Mouse (Mus musculus): Measurements from ENCODE around the gene Nhlrc3. TPM values are rescaled to one million over a fixed set of nuclear protein-coding genes. Genes with fewer than 3 reads are reported as not detected.

The Nhlrc3 gene
- 9.7 and 10.6 TPM in 2 replicates for polyA plus RNA-seq (2012; rRNA removed)

DNA sequence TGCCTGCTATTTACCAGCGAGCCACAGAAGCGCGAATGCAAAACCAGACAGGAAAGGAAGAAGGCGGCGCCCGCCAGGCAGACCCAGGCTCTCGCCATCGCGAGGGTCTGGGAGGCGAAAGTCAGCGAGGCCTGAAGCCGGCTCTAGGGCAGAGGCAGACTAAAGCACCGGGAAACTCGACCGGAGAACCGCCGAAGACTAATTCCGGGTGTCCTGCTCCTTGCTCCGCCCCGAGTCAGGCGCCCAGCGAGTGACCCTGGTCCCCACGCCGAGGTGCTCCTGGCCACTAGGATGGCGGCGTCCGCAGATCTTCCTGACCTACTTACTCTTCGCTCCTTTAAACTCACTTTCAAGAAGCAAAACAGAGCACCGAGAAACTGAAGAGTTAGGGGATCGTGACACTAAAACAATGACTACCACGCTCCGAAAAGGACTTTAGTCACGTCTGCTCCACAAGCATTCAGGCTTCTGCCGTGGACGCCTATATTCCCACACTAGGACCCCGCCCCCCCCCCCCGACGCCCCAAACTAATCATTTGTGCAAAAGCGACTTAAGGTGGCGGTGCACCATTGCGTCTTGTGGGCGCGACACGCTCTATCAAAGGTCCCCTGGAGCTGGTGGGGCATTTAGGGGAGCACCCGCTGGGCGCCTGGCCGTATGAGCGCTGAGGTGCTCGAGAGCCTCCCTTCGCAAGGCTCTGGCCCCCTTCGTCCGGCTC, at the start of gene Nhlrc3, which contains the start of gene Proser1:
Gene Nhlrc3 (minus strand): TSS at position 287 of the 719 bp plus-strand sequence.
Gene Proser1 (plus strand): TSS at position 621 of the 719 bp plus-strand sequence.
- under 1% methylated on average over 52 of the region's 52 CpGs for WGBS
- H3K4me3 ChIP-seq (ENCODE audit: insufficient read depth, low read depth, low read length), result peak within 1 kb of the TSS; percentile 98
- H3K4me1 ChIP-seq (ENCODE audit: control insufficient read depth, insufficient read depth, low read length), result peaks cover 14% of the 10 kb centered on the region; the same call in 1 of the 2 replicates
- no peak for TF ChIP-seq CTCF (conservative IDR thresholded peaks at IDR 0.05; ENCODE audit: insufficient read depth, insufficient read length, low read depth, low read length)
- TF ChIP-seq POLR2A (IDR thresholded peaks at IDR 0.05; ENCODE audit: low read depth, low read length), result no peak
- peaks cover 3% of the 10 kb centered on the region; the same call in 1 of the 2 replicates for H3K36me3 ChIP-seq (ENCODE audit: control insufficient read depth, insufficient read depth, low read length)
- H3K27ac ChIP-seq (ENCODE audit: insufficient read depth, low read depth, low read length), result peak within 1 kb of the TSS; percentile 100
- peak; percentile 97 for DNase-seq
- H3K27me3 ChIP-seq (replicated peaks; ENCODE audit: control insufficient read depth, insufficient read depth, low read length), result no peaks in the 10 kb centered on the region

DNA sequence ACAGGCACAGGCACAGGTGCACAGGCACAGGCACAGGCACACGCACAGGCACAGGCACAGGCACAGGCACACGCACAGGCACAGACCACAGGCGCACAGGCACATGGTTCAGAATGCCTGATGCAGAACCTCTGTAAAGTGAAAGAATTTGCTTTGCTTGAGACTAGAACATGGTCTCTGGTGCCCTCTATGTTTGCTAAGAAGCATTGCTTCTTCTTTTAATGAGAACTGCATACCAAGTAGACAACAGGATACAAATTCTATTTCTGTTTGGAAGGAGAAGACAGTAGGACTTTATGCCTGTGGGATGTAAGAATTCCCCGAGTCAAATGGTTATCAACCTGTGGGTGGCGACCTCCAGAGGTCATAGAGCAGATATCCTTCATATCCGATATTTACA, 39.3 kb upstream of the Nhlrc3 start:
- DNase-seq, result peak; percentile 16
- no peaks in the 10 kb centered on the region for H3K36me3 ChIP-seq (ENCODE audit: control insufficient read depth, insufficient read depth, low read length)
- H3K4me3 ChIP-seq (ENCODE audit: insufficient read depth, low read depth, low read length), result no peak overlapping the region
- H3K27me3 ChIP-seq (replicated peaks; ENCODE audit: control insufficient read depth, insufficient read depth, low read length), result no peaks in the 10 kb centered on the region
- TF ChIP-seq CTCF (conservative IDR thresholded peaks at IDR 0.05; ENCODE audit: insufficient read depth, insufficient read length, low read depth, low read length) (peak; percentile 40), POLR2A (IDR thresholded peaks at IDR 0.05; ENCODE audit: low read depth, low read length) (no peak)
- WGBS, result 35% methylated on average over 6 of the region's 6 CpGs
- no peak overlapping the region for H3K27ac ChIP-seq (ENCODE audit: insufficient read depth, low read depth, low read length)
- peaks cover 10% of the 10 kb centered on the region for H3K4me1 ChIP-seq (ENCODE audit: control insufficient read depth, insufficient read depth, low read length)

DNA sequence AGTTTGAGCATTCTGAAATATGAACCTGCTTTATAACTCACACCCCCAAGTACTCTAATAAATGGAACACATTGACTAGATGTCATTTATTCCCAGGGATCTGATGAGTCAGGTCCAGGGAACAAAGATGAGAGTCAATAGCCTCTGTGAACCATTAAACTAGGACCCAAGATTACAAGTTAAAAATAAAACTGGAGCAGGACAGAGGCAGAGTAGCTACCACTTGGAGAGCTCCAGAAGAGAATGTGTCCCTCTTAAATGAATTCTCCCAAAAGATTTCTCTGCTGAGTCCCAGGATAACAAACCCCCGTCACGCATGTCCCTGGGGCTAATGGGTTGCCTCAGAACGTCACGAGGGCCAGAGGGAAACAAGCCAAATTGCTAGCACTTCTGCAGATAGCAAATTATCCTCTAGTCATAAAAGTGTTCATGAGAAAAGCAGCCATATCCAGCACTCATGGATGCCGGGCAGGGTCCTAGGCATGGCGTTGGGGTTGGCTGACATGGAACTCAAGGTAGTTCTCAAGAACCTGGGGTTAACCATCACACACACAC, 35.3 kb upstream of the Nhlrc3 start:
- 33% methylated on average over 6 of the region's 6 CpGs for WGBS
- peak; percentile 77 for DNase-seq
- H3K27ac ChIP-seq (ENCODE audit: insufficient read depth, low read depth, low read length), result peak overlapping the region; percentile 10; the same call in 1 of the 2 replicates

DNA sequence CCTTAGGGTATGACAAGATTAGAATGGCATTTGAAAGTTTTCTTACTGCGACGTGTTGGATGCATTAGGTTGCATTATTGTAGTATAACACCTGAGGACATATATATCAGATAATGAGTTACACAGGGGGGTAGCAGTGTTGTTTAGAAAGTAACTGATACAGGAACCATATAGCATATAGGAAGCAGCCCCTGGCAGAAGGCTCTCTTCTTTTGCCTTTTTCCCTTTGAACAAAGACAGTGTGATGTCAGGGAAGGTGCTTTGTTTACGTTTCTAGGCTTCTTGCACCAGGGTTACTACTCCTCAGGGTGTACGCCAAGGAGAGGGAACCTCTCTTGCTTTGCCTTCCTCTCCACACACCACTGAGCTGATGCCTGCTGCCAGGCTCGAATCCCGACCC, 25.2 kb upstream of the Nhlrc3 start, which contains the start of gene Stoml3:
Gene Stoml3 (plus strand): TSS at position 301 of the 400 bp plus-strand sequence.
- Histone ChIP-seq H3K4me1 (ENCODE audit: control insufficient read depth, insufficient read depth, low read length) (no peaks in the 10 kb centered on the region), H3K4me3 (ENCODE audit: insufficient read depth, low read depth, low read length) (no peak within 1 kb of the TSS), H3K27ac (ENCODE audit: insufficient read depth, low read depth, low read length) (no peak within 1 kb of the TSS), H3K27me3 (replicated peaks; ENCODE audit: control insufficient read depth, insufficient read depth, low read length) (no peaks in the 10 kb centered on the region), H3K36me3 (ENCODE audit: control insufficient read depth, insufficient read depth, low read length) (no peaks in the 10 kb centered on the region)
- no peak for DNase-seq
- WGBS, result 75% methylated on average over 6 of the region's 6 CpGs
- TF ChIP-seq POLR2A (IDR thresholded peaks at IDR 0.05; ENCODE audit: low read depth, low read length), result no peak
- TF ChIP-seq CTCF (conservative IDR thresholded peaks at IDR 0.05; ENCODE audit: insufficient read depth, insufficient read length, low read depth, low read length), result no peak

More for the DNA sequence above, 35.3 kb upstream of the Nhlrc3 start:
- H3K36me3 ChIP-seq (ENCODE audit: control insufficient read depth, insufficient read depth, low read length), result no peaks in the 10 kb centered on the region
- H3K4me3 ChIP-seq (ENCODE audit: insufficient read depth, low read depth, low read length), result no peak overlapping the region
- TF ChIP-seq CTCF (conservative IDR thresholded peaks at IDR 0.05; ENCODE audit: insufficient read depth, insufficient read length, low read depth, low read length) (no peak), POLR2A (IDR thresholded peaks at IDR 0.05; ENCODE audit: low read depth, low read length) (no peak)
- no peaks in the 10 kb centered on the region for H3K27me3 ChIP-seq (replicated peaks; ENCODE audit: control insufficient read depth, insufficient read depth, low read length)
- H3K4me1 ChIP-seq (ENCODE audit: control insufficient read depth, insufficient read depth, low read length), result peaks cover 10% of the 10 kb centered on the region

DNA sequence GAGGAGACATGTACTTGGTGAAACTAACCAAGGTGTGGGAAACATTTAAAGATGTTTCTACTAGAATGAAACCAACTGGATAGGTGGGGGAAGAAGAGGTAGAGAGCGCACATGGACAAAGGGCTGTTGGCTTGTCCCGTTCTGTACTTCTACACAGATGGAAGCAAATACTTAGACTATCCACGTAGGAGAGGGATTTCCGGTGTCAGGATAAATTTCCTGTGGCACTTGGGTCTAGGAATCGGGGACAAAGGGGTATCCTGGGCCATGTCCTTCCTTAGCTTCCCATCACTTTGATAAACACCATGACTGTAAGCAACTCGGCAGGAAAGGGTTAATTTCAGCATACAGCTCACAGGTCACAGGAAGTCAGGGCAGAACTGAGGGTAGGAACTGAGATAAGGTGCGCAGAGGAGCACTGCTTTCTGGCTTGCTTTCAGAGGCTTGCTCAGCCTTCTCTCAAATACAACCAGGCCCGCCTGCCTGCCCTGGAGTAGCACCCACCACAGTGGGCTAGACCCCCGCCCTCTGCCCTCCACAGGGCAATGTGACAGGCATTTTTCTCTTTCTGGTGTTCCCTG, 24.0 kb upstream of the Nhlrc3 start:
- no peak for TF ChIP-seq CTCF (conservative IDR thresholded peaks at IDR 0.05; ENCODE audit: insufficient read depth, insufficient read length, low read depth, low read length)
- TF ChIP-seq POLR2A (IDR thresholded peaks at IDR 0.05; ENCODE audit: low read depth, low read length), result no peak
- DNase-seq, result no peak
- Histone ChIP-seq H3K36me3 (ENCODE audit: control insufficient read depth, insufficient read depth, low read length) (no peaks in the 10 kb centered on the region), H3K4me1 (ENCODE audit: control insufficient read depth, insufficient read depth, low read length) (no peaks in the 10 kb centered on the region), H3K4me3 (ENCODE audit: insufficient read depth, low read depth, low read length) (no peak overlapping the region), H3K27ac (ENCODE audit: insufficient read depth, low read depth, low read length) (no peak overlapping the region), H3K27me3 (replicated peaks; ENCODE audit: control insufficient read depth, insufficient read depth, low read length) (no peaks in the 10 kb centered on the region)
- WGBS, result 63% methylated on average over 9 of the region's 9 CpGs

DNA sequence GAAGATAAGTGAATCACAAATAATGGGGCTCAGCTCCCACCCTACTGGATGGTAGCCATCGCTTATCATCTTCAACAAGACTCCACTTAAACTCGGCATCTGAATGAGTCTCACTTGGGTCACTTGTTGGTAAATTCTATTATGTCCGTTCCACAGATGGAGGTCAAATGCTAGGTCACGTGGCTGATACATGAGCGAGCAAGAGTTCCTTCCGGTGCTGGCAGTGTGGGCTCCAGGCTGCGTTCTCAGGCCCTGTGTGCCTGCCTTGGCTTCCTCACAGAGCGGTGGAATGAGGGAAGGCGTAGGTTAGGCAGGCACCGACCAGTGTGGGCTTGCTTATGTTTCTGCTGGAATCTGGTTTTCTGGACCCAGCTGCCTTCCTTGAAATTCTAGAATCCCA, 23.4 kb upstream of the Nhlrc3 start:
- no peak overlapping the region for H3K4me3 ChIP-seq (ENCODE audit: insufficient read depth, low read depth, low read length)
- no peak for TF ChIP-seq POLR2A (IDR thresholded peaks at IDR 0.05; ENCODE audit: low read depth, low read length)
- TF ChIP-seq CTCF (conservative IDR thresholded peaks at IDR 0.05; ENCODE audit: insufficient read depth, insufficient read length, low read depth, low read length), result no peak
- H3K27me3 ChIP-seq (replicated peaks; ENCODE audit: control insufficient read depth, insufficient read depth, low read length), result no peaks in the 10 kb centered on the region
- H3K36me3 ChIP-seq (ENCODE audit: control insufficient read depth, insufficient read depth, low read length), result no peaks in the 10 kb centered on the region
- 63% methylated on average over 10 of the region's 10 CpGs for WGBS
- no peak overlapping the region for H3K27ac ChIP-seq (ENCODE audit: insufficient read depth, low read depth, low read length)
- DNase-seq, result no peak
- H3K4me1 ChIP-seq (ENCODE audit: control insufficient read depth, insufficient read depth, low read length), result no peaks in the 10 kb centered on the region

Data from kidney, adult 2 months (tissue).